Mouse (Mus musculus) testis, adult 2 months (tissue): ENCODE measurements around the gene Gm10337. TPM values are rescaled to one million over a fixed set of nuclear protein-coding genes. Genes with fewer than 3 reads are reported as not detected.

Experiments used
- H3K27ac ChIP-seq: fragments of 200-500 bp; 2 replicates; pipeline ENCODE4 v1.5.1; 2012; ENCODE audit warnings: low read depth, low read length; ENCODE audit not compliant: control insufficient read depth, insufficient read depth
- H3K27me3 ChIP-seq: fragments of 200-500 bp; 2 replicates; pipeline ENCODE4 v1.6.1; 2012; ENCODE audit warnings: mild to moderate bottlenecking, low read length, moderate library complexity; ENCODE audit not compliant: control insufficient read depth, insufficient read depth
- H3K36me3 ChIP-seq: fragments of 200-500 bp; 2 replicates; pipeline ENCODE4 v1.6.1; 2012; ENCODE audit warnings: mild to moderate bottlenecking, low read length; ENCODE audit not compliant: control insufficient read depth, insufficient read depth
- H3K4me1 ChIP-seq: fragments of 200-500 bp; 2 replicates; pipeline ENCODE4 v1.6.1; 2012; ENCODE audit warnings: low read length; ENCODE audit not compliant: control insufficient read depth, insufficient read depth
- H3K4me3 ChIP-seq: fragments of 200-500 bp; 2 replicates; pipeline ENCODE4 v1.5.1; 2012; ENCODE audit warnings: low read depth, mild to moderate bottlenecking, low read length, moderate library complexity, mixed read lengths; ENCODE audit not compliant: control insufficient read depth
- CTCF ChIP-seq: fragments of 200-500 bp; IDR thresholded peaks from 2 replicates; pipeline ENCODE4 v1.5.1; 2012; ENCODE audit warnings: low read depth, mild to moderate bottlenecking, inconsistent platforms, low read length, moderate library complexity; ENCODE audit not compliant: control insufficient read depth, insufficient read depth, insufficient replicate concordance
- POLR2A ChIP-seq: fragments of 200-500 bp; IDR thresholded peaks from 2 replicates; pipeline ENCODE4 v1.6.1; 2012; ENCODE audit warnings: low read depth, mild to moderate bottlenecking, inconsistent platforms, low read length, moderate library complexity; ENCODE audit not compliant: control insufficient read depth
- polyA plus RNA-seq: library from polyadenylated mRNA; depleted of rRNA; stranded (reverse); fragments of >200 nt; gene quantifications from 2 replicates; pipeline ENCODE4 v1.2.3, GENCODE M21; 2012

The Gm10337 gene
- polyA plus RNA-seq, 1 experiment: not detected

- H3K4me3 ChIP-seq: no peak overlapping the region
Measured at GRCm38 (mm10) chr15:102512471-102512870, 8.9 kb downstream of the Gm10337 start.

GRCm38 (mm10) chr15:102513004-102513403, 9.5 kb downstream of the Gm10337 start:
- H3K27me3 ChIP-seq: no peaks in the 10 kb centered on the region
- H3K36me3 ChIP-seq: no peaks in the 10 kb centered on the region
- no peak overlapping the region for H3K27ac ChIP-seq
- H3K4me3 ChIP-seq: no peak overlapping the region
- TF ChIP-seq CTCF (no peak), POLR2A (no peak)
- H3K4me1 ChIP-seq: peaks cover 27% of the 10 kb centered on the region

More at GRCm38 (mm10) chr15:102512471-102512870, 8.9 kb downstream of the Gm10337 start:
- no peaks in the 10 kb centered on the region for H3K36me3 ChIP-seq
- H3K27ac ChIP-seq: no peak overlapping the region
- peaks cover 27% of the 10 kb centered on the region for H3K4me1 ChIP-seq
- no peak for TF ChIP-seq POLR2A
- TF ChIP-seq CTCF: no peak
- H3K27me3 ChIP-seq: no peaks in the 10 kb centered on the region

GRCm38 (mm10) chr15:102515261-102515660, 11.7 kb downstream of the Gm10337 start:
- H3K27me3 ChIP-seq: no peaks in the 10 kb centered on the region
- no peak for TF ChIP-seq POLR2A
- TF ChIP-seq CTCF: no peak
- H3K36me3 ChIP-seq: no peaks in the 10 kb centered on the region
- no peak overlapping the region for H3K4me3 ChIP-seq
- H3K27ac ChIP-seq: no peak overlapping the region
- H3K4me1 ChIP-seq: peaks cover 27% of the 10 kb centered on the region

DNA sequence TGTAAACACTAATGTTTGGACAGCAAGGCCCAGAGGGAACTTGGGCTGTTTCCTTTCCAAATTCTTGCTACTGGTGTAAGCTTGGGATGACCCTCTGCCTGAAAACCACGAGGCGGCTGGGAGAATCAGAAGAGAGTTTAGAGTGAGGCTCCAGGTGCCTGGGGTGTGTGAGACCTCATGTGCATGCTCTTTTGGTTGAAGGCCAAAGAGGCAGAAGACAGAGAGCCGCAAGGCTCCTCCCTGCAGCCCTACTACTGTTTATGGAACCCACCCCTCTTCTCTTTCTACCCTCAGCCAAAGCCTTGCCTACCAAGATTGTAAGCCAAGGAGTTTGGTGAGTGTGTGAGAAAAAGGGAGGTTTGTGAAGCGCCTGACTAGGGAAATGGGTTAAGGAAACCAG, 12.3 kb downstream of the Gm10337 start:
- Histone ChIP-seq H3K4me3 (no peak overlapping the region), H3K27me3 (no peaks in the 10 kb centered on the region), H3K4me1 (peaks cover 25% of the 10 kb centered on the region), H3K36me3 (no peaks in the 10 kb centered on the region), H3K27ac (no peak overlapping the region)
- TF ChIP-seq CTCF (no peak), POLR2A (no peak)

GRCm38 (mm10) chr15:102516293-102516692, 12.8 kb downstream of the Gm10337 start:
- Histone ChIP-seq H3K4me1 (peaks cover 22% of the 10 kb centered on the region), H3K27me3 (no peaks in the 10 kb centered on the region), H3K4me3 (peak overlapping the region; percentile 95), H3K36me3 (no peaks in the 10 kb centered on the region), H3K27ac (no peak overlapping the region)
- no peak for TF ChIP-seq CTCF
- no peak for TF ChIP-seq POLR2A

- peaks cover 19% of the 10 kb centered on the region for H3K4me1 ChIP-seq
- no peaks in the 10 kb centered on the region for H3K36me3 ChIP-seq
- TF ChIP-seq CTCF (no peak), POLR2A (peak; percentile 8; the same call in 1 of the 2 replicates)
- peak within 1 kb of the TSS; percentile 95 for H3K4me3 ChIP-seq
- no peaks in the 10 kb centered on the region for H3K27me3 ChIP-seq
- H3K27ac ChIP-seq: peak within 1 kb of the TSS; percentile 62
Measured at GRCm38 (mm10) chr15:102516728-102517404, 13.3 kb downstream of the Gm10337 start, which contains the start of gene Map3k12. TSS of gene Map3k12 (minus strand) at chr15:102517064.

DNA sequence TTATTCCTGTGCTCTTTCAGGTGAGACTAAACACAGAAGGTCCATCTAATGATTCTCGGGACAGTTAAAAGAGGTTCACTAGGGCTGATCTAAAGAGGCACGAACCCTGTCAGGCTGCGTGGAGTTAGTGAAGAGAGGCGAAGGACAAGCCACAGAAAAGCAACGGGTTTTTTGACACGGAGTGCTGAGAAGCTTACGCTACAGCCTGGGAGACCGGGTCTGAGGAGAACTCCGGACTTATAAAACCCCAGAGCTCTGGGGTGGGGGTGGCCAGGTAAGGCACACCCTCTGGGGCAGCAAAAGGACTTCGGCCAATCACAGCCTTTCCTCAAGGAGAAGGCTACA, 14.1 kb downstream of the Gm10337 start:
- Histone ChIP-seq H3K27ac (peak overlapping the region; percentile 62), H3K36me3 (no peaks in the 10 kb centered on the region), H3K4me1 (peaks cover 19% of the 10 kb centered on the region), H3K27me3 (no peaks in the 10 kb centered on the region), H3K4me3 (peak overlapping the region; percentile 95)
- TF ChIP-seq CTCF (no peak), POLR2A (no peak; the same call in 1 of the 2 replicates)
